ENCODE assay signal across 8 mouse cellular contexts in the genomic region with DNA sequence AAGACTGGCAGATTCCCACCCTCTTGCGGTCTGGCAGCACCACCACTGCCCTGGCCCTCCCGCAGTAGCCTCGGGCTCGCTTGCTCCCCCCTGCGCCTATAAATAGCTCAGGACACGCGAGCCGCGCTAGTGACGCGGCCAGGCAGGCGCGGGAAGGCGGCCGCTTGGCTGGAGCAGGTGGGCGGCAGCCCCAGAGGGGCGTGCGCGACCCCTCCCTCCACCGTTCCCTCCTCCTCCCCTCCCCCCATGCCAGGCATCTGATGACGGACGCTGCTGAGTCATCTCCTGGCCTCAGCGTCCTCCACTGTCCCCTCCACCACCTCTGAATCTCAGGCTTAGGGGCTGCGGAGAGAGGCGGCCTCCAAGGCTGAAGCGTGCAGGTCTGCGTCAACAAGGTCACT. TPM values are rescaled to one million over a fixed set of nuclear protein-coding genes. Genes with fewer than 3 reads are reported as not detected.
A peak's percentile ranks its signal among the peaks of the same experiment; 100 is the strongest.
DNase-seq lines count a peak whose midpoint lies in the region; ATAC-seq lines count a peak whose summit lies in the region.

No protein-coding gene starts in this region.

- no peak overlapping the region for H3K27ac ChIP-seq in liver, embryonic 15.5 days (replicated peaks)

- H3K4me2 ChIP-seq in liver, embryonic 15.5 days = peak overlapping the region; percentile 44

- peak; percentile 41 for DNase-seq in gastrocnemius, postnatal 10 days
- no peak for DNase-seq in gastrocnemius, adult 18-20 months (ENCODE audit: low spot score)
- peak; percentile 77 to 87 for DNase-seq in adrenal gland, adult (ENCODE audit: inconsistent age in 2 of 2, low spot score in 1 of 2)
- DNase-seq in embryo, embryonic 9.5 days (ENCODE audit: extremely low spot score) = peak; percentile 69
- DNase-seq in heart, postnatal 14 days = peak; percentile 52 to 64
- DNase-seq in retina, embryonic 14.5 days (ENCODE audit: low spot score) = peak; percentile 76
- DNase-seq in ovary, postnatal 14 days (ENCODE audit: low spot score) = no peak

- H3K4me3 ChIP-seq in liver, embryonic 15.5 days (replicated peaks) = no peak overlapping the region; the same call in 1 of the 2 replicates

- H3K9me3 ChIP-seq in liver, embryonic 15.5 days (replicated peaks) = no peaks in the 10 kb centered on the region

- H3K27me3 ChIP-seq in liver, embryonic 15.5 days = peaks cover 38% of the 10 kb centered on the region

- H3K4me1 ChIP-seq in liver, embryonic 15.5 days (replicated peaks) = peaks cover 6% of the 10 kb centered on the region

- ATAC-seq in liver, embryonic 15.5 days (ENCODE audit: insufficient read depth) = no peak

- intact Hi-C loops in heart, postnatal 14 days (cut with DNase I) = no loop called here

- under 1% methylated on average over 27 of the region's 27 CpGs for WGBS in liver, embryonic 15.5 days (ENCODE audit: insufficient replicate concordance)

- H3K9ac ChIP-seq in liver, embryonic 15.5 days = no peak overlapping the region

- H3K36me3 ChIP-seq in liver, embryonic 15.5 days (replicated peaks) = peaks cover 2% of the 10 kb centered on the region

RNA-seq across cellular contexts. Expression of a gene that starts 9.5 kb away (rescaled TPM):
- 100 to 1,000 TPM; 848 to 925 TPM for total RNA-seq in gastrocnemius, postnatal 10 days (2021)
- total RNA-seq in gastrocnemius, adult 18-20 months (2021) = 100 to 1,000 TPM; 457 to 462 TPM
- 100 to 1,000 TPM; 538 to 580 TPM for total RNA-seq in heart, postnatal 14 days (2021)
- 535 and 549 TPM in 2 replicates for polyA plus RNA-seq in liver, embryonic 15.5 days (2015; fragmentation: Nextera tagmentation; extraction: Ambion mirVana)

RNA-seq across cellular contexts. Expression of a gene that starts 13.1 kb away (rescaled TPM):
- 100 to 1,000 TPM; 313 to 347 TPM for total RNA-seq in gastrocnemius, postnatal 10 days (2021)
- 100 to 1,000 TPM; 167 to 198 TPM for total RNA-seq in gastrocnemius, adult 18-20 months (2021)
- 1 to 10 TPM; 5.5 to 6.9 TPM for total RNA-seq in heart, postnatal 14 days (2021)
- polyA plus RNA-seq in liver, embryonic 15.5 days (2015; fragmentation: Nextera tagmentation; extraction: Ambion mirVana) = 1.1 and 1.6 TPM in 2 replicates

RNA-seq across cellular contexts. Expression of a gene that starts 17.3 kb away (rescaled TPM):
- under 1 TPM; 0.26 to 0.36 TPM for total RNA-seq in gastrocnemius, postnatal 10 days (2021)
- under 1 TPM; 0.14 to 0.16 TPM for total RNA-seq in gastrocnemius, adult 18-20 months (2021)
- under 1 TPM; 0.27 to 0.43 TPM for total RNA-seq in heart, postnatal 14 days (2021)
- 0.06 TPM in 1 of 2 replicates, not detected in the other for polyA plus RNA-seq in liver, embryonic 15.5 days (2015; fragmentation: Nextera tagmentation; extraction: Ambion mirVana)

RNA-seq across cellular contexts. Expression of a gene that starts 40.0 kb away (rescaled TPM):
- total RNA-seq in gastrocnemius, postnatal 10 days (2021) = 1 to 10 TPM in 1 of 2 experiments, under 1 TPM in 1; 0.82 to 1.8 TPM
- under 1 TPM in 1 of 2 experiments, not detected in 1; 0.26 TPM for total RNA-seq in gastrocnemius, adult 18-20 months (2021)
- total RNA-seq in heart, postnatal 14 days (2021) = 1 to 10 TPM; 1.6 to 6.2 TPM
- 7.4 and 8.3 TPM in 2 replicates for polyA plus RNA-seq in liver, embryonic 15.5 days (2015; fragmentation: Nextera tagmentation; extraction: Ambion mirVana)

RNA-seq across cellular contexts. Expression of a gene that starts 49.7 kb away (rescaled TPM):
- total RNA-seq in gastrocnemius, postnatal 10 days (2021) = 10 to 100 TPM in 1 of 2 experiments, 1 to 10 TPM in 1; 8.3 to 10.7 TPM
- total RNA-seq in gastrocnemius, adult 18-20 months (2021) = 1 to 10 TPM; 2.1 to 2.6 TPM
- 1 to 10 TPM; 7.3 TPM for total RNA-seq in heart, postnatal 14 days (2021)
- 0.74 and 0.75 TPM in 2 replicates for polyA plus RNA-seq in liver, embryonic 15.5 days (2015; fragmentation: Nextera tagmentation; extraction: Ambion mirVana)

Comparison
In these comparisons a context has a peak if more than half of its experiments do, and no peak if none do; other contexts are left out.
1. DNase-seq: peak in gastrocnemius, postnatal 10 days (single experiment), adrenal gland, adult (2 of 2), embryo, embryonic 9.5 days (single experiment), heart, postnatal 14 days (2 of 2) and retina, embryonic 14.5 days (single experiment); none in gastrocnemius, adult 18-20 months (single experiment) and ovary, postnatal 14 days (single experiment).
2. RNA of a gene that starts 13.1 kb away (total RNA-seq): 313 to 347 TPM in gastrocnemius, postnatal 10 days and 167 to 198 TPM in gastrocnemius, adult 18-20 months; 5.5 to 6.9 TPM in heart, postnatal 14 days; every median in the first group is over 10 times any median in the second.